Mouse (Mus musculus): ENCODE results near the gene Eml6. TPM values are rescaled to one million over a fixed set of nuclear protein-coding genes. Genes with fewer than 3 reads are reported as not detected.
"Not testable (repeated sequence)": the region's sequence is repeated elsewhere in the genome, so short reads cannot be mapped to it uniquely, and the experiment has no call there.

Eml6 gene
- polyA plus RNA-seq, 1 experiment from 2014 or later = 0.48 TPM

GRCm38 (mm10) chr11:29923851-29924250 lies 102.0 kb downstream of the Eml6 start:
- Histone ChIP-seq H3K9me3 (ENCODE audit: control insufficient read depth, low read length) (no peaks in the 10 kb centered on the region), H3K9ac (ENCODE audit: low read depth, low read length) (no peak overlapping the region), H3K27ac (ENCODE audit: low read length) (no peak overlapping the region), H3K4me2 (ENCODE audit: low read depth, low read length) (no peak overlapping the region), H3K36me3 (ENCODE audit: control insufficient read depth, insufficient read depth, low read length) (no peaks in the 10 kb centered on the region), H3K27me3 (replicated peaks; ENCODE audit: control insufficient read depth, insufficient read depth, low read length) (no peaks in the 10 kb centered on the region), H3K4me1 (ENCODE audit: control insufficient read depth, insufficient read depth, low read length) (no peaks in the 10 kb centered on the region), H3K4me3 (ENCODE audit: low read length) (no peak overlapping the region)
- 92% methylated on average over 1 of the region's 1 CpGs for WGBS
- no peak for ATAC-seq

- H3K27me3 ChIP-seq (replicated peaks; ENCODE audit: control insufficient read depth, insufficient read depth, low read length) = no peaks in the 10 kb centered on the region
- 84% methylated on average over 4 of the region's 4 CpGs for WGBS
- no peaks in the 10 kb centered on the region for H3K4me1 ChIP-seq (ENCODE audit: control insufficient read depth, insufficient read depth, low read length)
Measured at GRCm38 (mm10) chr11:29913180-29913579, 112.7 kb downstream of the Eml6 start.

GRCm38 (mm10) chr11:29909330-29909729 lies 116.5 kb downstream of the Eml6 start:
- Histone ChIP-seq H3K9ac (ENCODE audit: low read depth, low read length) (no peak overlapping the region), H3K27me3 (replicated peaks; ENCODE audit: control insufficient read depth, insufficient read depth, low read length) (no peaks in the 10 kb centered on the region), H3K4me1 (ENCODE audit: control insufficient read depth, insufficient read depth, low read length) (no peaks in the 10 kb centered on the region), H3K4me3 (ENCODE audit: low read length) (no peak overlapping the region), H3K4me2 (ENCODE audit: low read depth, low read length) (no peak overlapping the region), H3K27ac (ENCODE audit: low read length) (no peak overlapping the region), H3K9me3 (ENCODE audit: control insufficient read depth, low read length) (no peaks in the 10 kb centered on the region), H3K36me3 (ENCODE audit: control insufficient read depth, insufficient read depth, low read length) (no peaks in the 10 kb centered on the region)
- ATAC-seq = no peak

More at GRCm38 (mm10) chr11:29913180-29913579, 112.7 kb downstream of the Eml6 start:
- Histone ChIP-seq H3K9ac (ENCODE audit: low read depth, low read length) (no peak overlapping the region), H3K9me3 (ENCODE audit: control insufficient read depth, low read length) (no peaks in the 10 kb centered on the region), H3K4me3 (ENCODE audit: low read length) (no peak overlapping the region), H3K27ac (ENCODE audit: low read length) (no peak overlapping the region), H3K4me2 (ENCODE audit: low read depth, low read length) (no peak overlapping the region), H3K36me3 (ENCODE audit: control insufficient read depth, insufficient read depth, low read length) (no peaks in the 10 kb centered on the region)
- no peak for ATAC-seq

- no peak overlapping the region for H3K27ac ChIP-seq (ENCODE audit: low read length)
- H3K9ac ChIP-seq (ENCODE audit: low read depth, low read length) = no peak overlapping the region
- peak; percentile 53 for ATAC-seq
- no peak overlapping the region for H3K4me2 ChIP-seq (ENCODE audit: low read depth, low read length)
- WGBS = 3% methylated on average over 1 of the region's 1 CpGs
- H3K4me1 ChIP-seq (ENCODE audit: control insufficient read depth, insufficient read depth, low read length) = no peaks in the 10 kb centered on the region
- no peaks in the 10 kb centered on the region for H3K9me3 ChIP-seq (ENCODE audit: control insufficient read depth, low read length)
- H3K4me3 ChIP-seq (ENCODE audit: low read length) = no peak overlapping the region
- no peaks in the 10 kb centered on the region for H3K27me3 ChIP-seq (replicated peaks; ENCODE audit: control insufficient read depth, insufficient read depth, low read length)
- no peaks in the 10 kb centered on the region for H3K36me3 ChIP-seq (ENCODE audit: control insufficient read depth, insufficient read depth, low read length)
Measured at GRCm38 (mm10) chr11:29885160-29885559, 140.7 kb downstream of the Eml6 start.

GRCm38 (mm10) chr11:29884355-29884754 lies 141.5 kb downstream of the Eml6 start:
- 87% methylated on average over 1 of the region's 1 CpGs for WGBS
- H3K36me3 ChIP-seq (ENCODE audit: control insufficient read depth, insufficient read depth, low read length) = no peaks in the 10 kb centered on the region
- H3K4me3 ChIP-seq (ENCODE audit: low read length) = no peak overlapping the region
- H3K4me1 ChIP-seq (ENCODE audit: control insufficient read depth, insufficient read depth, low read length) = no peaks in the 10 kb centered on the region
- no peak overlapping the region for H3K4me2 ChIP-seq (ENCODE audit: low read depth, low read length)
- no peak overlapping the region for H3K9ac ChIP-seq (ENCODE audit: low read depth, low read length)
- no peaks in the 10 kb centered on the region for H3K27me3 ChIP-seq (replicated peaks; ENCODE audit: control insufficient read depth, insufficient read depth, low read length)
- no peak for ATAC-seq
- no peaks in the 10 kb centered on the region for H3K9me3 ChIP-seq (ENCODE audit: control insufficient read depth, low read length)
- H3K27ac ChIP-seq (ENCODE audit: low read length) = no peak overlapping the region

- no peak overlapping the region for H3K4me2 ChIP-seq (ENCODE audit: low read depth, low read length)
- no peak overlapping the region for H3K4me3 ChIP-seq (ENCODE audit: low read length)
- H3K27ac ChIP-seq (ENCODE audit: low read length) = no peak overlapping the region
- no peaks in the 10 kb centered on the region for H3K36me3 ChIP-seq (ENCODE audit: control insufficient read depth, insufficient read depth, low read length)
- H3K9me3 ChIP-seq (ENCODE audit: control insufficient read depth, low read length) = no peaks in the 10 kb centered on the region
- 78% methylated on average over 4 of the region's 4 CpGs for WGBS
- no peaks in the 10 kb centered on the region for H3K27me3 ChIP-seq (replicated peaks; ENCODE audit: control insufficient read depth, insufficient read depth, low read length)
- no peak for ATAC-seq
- H3K4me1 ChIP-seq (ENCODE audit: control insufficient read depth, insufficient read depth, low read length) = no peaks in the 10 kb centered on the region
- no peak overlapping the region for H3K9ac ChIP-seq (ENCODE audit: low read depth, low read length)
Measured at GRCm38 (mm10) chr11:29883024-29883423, 142.8 kb downstream of the Eml6 start.

GRCm38 (mm10) chr11:29879641-29880040 lies 146.2 kb downstream of the Eml6 start:
- Histone ChIP-seq H3K4me1 (ENCODE audit: control insufficient read depth, insufficient read depth, low read length) (no peaks in the 10 kb centered on the region), H3K4me3 (ENCODE audit: low read length) (no peak overlapping the region), H3K27ac (ENCODE audit: low read length) (no peak overlapping the region), H3K27me3 (replicated peaks; ENCODE audit: control insufficient read depth, insufficient read depth, low read length) (no peaks in the 10 kb centered on the region), H3K4me2 (ENCODE audit: low read depth, low read length) (no peak overlapping the region), H3K9me3 (ENCODE audit: control insufficient read depth, low read length) (no peaks in the 10 kb centered on the region), H3K36me3 (ENCODE audit: control insufficient read depth, insufficient read depth, low read length) (no peaks in the 10 kb centered on the region), H3K9ac (ENCODE audit: low read depth, low read length) (no peak overlapping the region)
- ATAC-seq = no peak
- 89% methylated on average over 2 of the region's 2 CpGs for WGBS

GRCm38 (mm10) chr11:29877981-29878380 lies 147.9 kb downstream of the Eml6 start:
- H3K4me2 ChIP-seq (ENCODE audit: low read depth, low read length) = no peak overlapping the region
- ATAC-seq = no peak

GRCm38 (mm10) chr11:29877280-29877679 lies 148.6 kb downstream of the Eml6 start:
- Histone ChIP-seq H3K27ac (ENCODE audit: low read length) (no peak overlapping the region), H3K4me1 (ENCODE audit: control insufficient read depth, insufficient read depth, low read length) (no peaks in the 10 kb centered on the region), H3K27me3 (replicated peaks; ENCODE audit: control insufficient read depth, insufficient read depth, low read length) (no peaks in the 10 kb centered on the region), H3K4me3 (ENCODE audit: low read length) (no peak overlapping the region), H3K4me2 (ENCODE audit: low read depth, low read length) (no peak overlapping the region), H3K9me3 (ENCODE audit: control insufficient read depth, low read length) (no peaks in the 10 kb centered on the region), H3K36me3 (ENCODE audit: control insufficient read depth, insufficient read depth, low read length) (no peaks in the 10 kb centered on the region), H3K9ac (ENCODE audit: low read depth, low read length) (no peak overlapping the region)
- 65% methylated on average over 3 of the region's 3 CpGs for WGBS
- no peak for ATAC-seq

More at GRCm38 (mm10) chr11:29877981-29878380, 147.9 kb downstream of the Eml6 start:
- H3K4me1 ChIP-seq (ENCODE audit: control insufficient read depth, insufficient read depth, low read length) = no peaks in the 10 kb centered on the region
- 92% methylated on average over 1 of the region's 1 CpGs for WGBS
- H3K27ac ChIP-seq (ENCODE audit: low read length) = no peak overlapping the region
- H3K4me3 ChIP-seq (ENCODE audit: low read length) = no peak overlapping the region
- no peaks in the 10 kb centered on the region for H3K27me3 ChIP-seq (replicated peaks; ENCODE audit: control insufficient read depth, insufficient read depth, low read length)
- H3K36me3 ChIP-seq (ENCODE audit: control insufficient read depth, insufficient read depth, low read length) = no peaks in the 10 kb centered on the region
- H3K9ac ChIP-seq (ENCODE audit: low read depth, low read length) = no peak overlapping the region
- H3K9me3 ChIP-seq (ENCODE audit: control insufficient read depth, low read length) = no peaks in the 10 kb centered on the region

GRCm38 (mm10) chr11:29874781-29875180 lies 151.1 kb downstream of the Eml6 start:
- H3K4me1 ChIP-seq (ENCODE audit: control insufficient read depth, insufficient read depth, low read length); H3K4me3 ChIP-seq (ENCODE audit: low read length); H3K4me2 ChIP-seq (ENCODE audit: low read depth, low read length); H3K9me3 ChIP-seq (ENCODE audit: control insufficient read depth, low read length); H3K9ac ChIP-seq (ENCODE audit: low read depth, low read length); H3K27ac ChIP-seq (ENCODE audit: low read length); H3K36me3 ChIP-seq (ENCODE audit: control insufficient read depth, insufficient read depth, low read length); ATAC-seq; H3K27me3 ChIP-seq (replicated peaks; ENCODE audit: control insufficient read depth, insufficient read depth, low read length): not testable (repeated sequence)
- 85% methylated on average over 1 of the region's 1 CpGs for WGBS

Measured in intestine, embryonic 16.5 days (tissue).